Mouse (Mus musculus) stomach, embryonic 14.5 days (tissue): ENCODE measurements around the gene Sorcs2. TPM values are rescaled to one million over a fixed set of nuclear protein-coding genes. Genes with fewer than 3 reads are reported as not detected.

ENCODE experiments used
- ATAC-seq: fragments of 200-750 bp; cut with Nextera tagmentation; 2 replicates; pipeline ENCODE4 v1.8.0; 2017; ENCODE audit warnings: low read depth, moderate TSS enrichment; ENCODE audit not compliant: insufficient number of reproducible peaks, insufficient read depth, low FRiP score
- H3K27ac ChIP-seq: fragments of 300-500 bp; sonication (generic); 2 replicates; pipeline ENCODE4 v1.5.1; 2014; ENCODE audit warnings: mild to moderate bottlenecking, low read length, moderate library complexity, mixed read lengths
- H3K27me3 ChIP-seq: fragments of 300-500 bp; sonication (generic); 2 replicates; pipeline ENCODE4 v1.6.1; 2014; ENCODE audit warnings: low read length, control low read depth, mixed read lengths; ENCODE audit not compliant: control insufficient read depth, insufficient read depth
- H3K36me3 ChIP-seq: fragments of 300-500 bp; sonication (generic); 2 replicates; pipeline ENCODE4 v1.6.1; 2014; ENCODE audit warnings: mild to moderate bottlenecking, control low read depth, low read length, moderate library complexity, mixed read lengths; ENCODE audit not compliant: control insufficient read depth, insufficient read depth
- H3K4me1 ChIP-seq: fragments of 300-500 bp; sonication (generic); 2 replicates; pipeline ENCODE4 v1.6.1; 2014; ENCODE audit warnings: low read length, control low read depth, mixed read lengths; ENCODE audit not compliant: control insufficient read depth, insufficient read depth
- H3K4me2 ChIP-seq: fragments of 300-500 bp; sonication (generic); replicated peaks from 2 replicates; pipeline ENCODE4 v1.6.1; 2014; ENCODE audit warnings: low read depth, low read length, control low read depth
- H3K4me3 ChIP-seq: fragments of 300-500 bp; sonication (generic); 2 replicates; pipeline ENCODE4 v1.5.1; 2014; ENCODE audit warnings: low read depth, low read length, control low read depth
- H3K9ac ChIP-seq: fragments of 300-500 bp; sonication (generic); replicated peaks from 2 replicates; pipeline ENCODE4 v1.6.1; 2014; ENCODE audit warnings: low read depth, mild to moderate bottlenecking, control low read depth, low read length, moderate library complexity, mixed read lengths
- H3K9me3 ChIP-seq: fragments of 300-500 bp; sonication (generic); 2 replicates; pipeline ENCODE4 v1.6.1; 2016; ENCODE audit warnings: low read depth, low read length, control low read depth; ENCODE audit not compliant: control insufficient read depth
- WGBS: fragments of 180-500 bp; shearing (Covaris S2); extraction: QIAGEN DNeasy Blood & Tissue Kit; methylation state at CpG from one replicate; pipeline ENCODE4 v1.1.7; 2014; 5-methylcytosine and 5-hydroxymethylcytosine counted together
- polyA plus RNA-seq: library from polyadenylated mRNA; unstranded; fragments of >200 nt; fragmentation: Nextera tagmentation; extraction: Ambion mirVana; gene quantifications from 2 replicates; pipeline ENCODE4 v1.2.1, GENCODE M21; 2014

The Sorcs2 gene
- polyA plus RNA-seq, 1 experiment from 2014 or later, result 14.5 TPM

- Histone ChIP-seq H3K4me2 (no peak overlapping the region), H3K4me1 (peaks cover 11% of the 10 kb centered on the region; the same call in 1 of the 2 replicates), H3K9ac (no peak overlapping the region), H3K4me3 (no peak overlapping the region), H3K9me3 (no peaks in the 10 kb centered on the region), H3K36me3 (no peaks in the 10 kb centered on the region), H3K27me3 (no peaks in the 10 kb centered on the region), H3K27ac (0 out of 2 replicates have a peak overlapping the region, but pooled peaks have one; percentile 4)
- ATAC-seq, result peak; percentile 64; the same call in 1 of the 2 replicates
- 63% methylated on average over 2 of the region's 2 CpGs for WGBS
Observed at GRCm38 (mm10) chr5:36335661-36336060, 62.3 kb downstream of the Sorcs2 start.

DNA sequence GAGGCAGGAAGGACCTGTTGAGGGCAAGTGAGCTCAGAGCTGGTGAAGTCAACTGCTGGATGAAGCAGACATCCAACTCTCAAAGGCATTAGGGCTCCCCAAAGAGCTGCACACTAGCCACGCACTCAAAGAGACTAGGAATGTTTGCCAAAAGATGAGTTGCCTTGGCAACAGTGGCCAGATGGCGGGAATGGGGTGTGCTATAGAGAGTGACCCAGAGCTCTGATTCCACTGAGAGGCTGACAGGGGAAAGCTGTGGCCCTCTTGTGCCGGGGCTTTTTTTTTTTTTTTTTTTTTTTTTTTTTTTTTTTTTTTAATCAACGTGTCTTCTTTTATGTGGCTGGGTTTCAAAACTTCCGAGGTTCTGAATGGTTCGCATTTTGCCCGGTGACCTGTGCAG is 63.7 kb downstream of the Sorcs2 start:
- Histone ChIP-seq H3K4me3 (no peak overlapping the region), H3K4me1 (peaks cover 12% of the 10 kb centered on the region; the same call in 1 of the 2 replicates), H3K9me3 (no peaks in the 10 kb centered on the region), H3K4me2 (no peak overlapping the region), H3K27me3 (no peaks in the 10 kb centered on the region), H3K27ac (no peak overlapping the region), H3K9ac (no peak overlapping the region), H3K36me3 (no peaks in the 10 kb centered on the region)
- ATAC-seq, result no peak
- 45% methylated on average over 7 of the region's 7 CpGs for WGBS

- Histone ChIP-seq H3K4me1 (peaks cover 12% of the 10 kb centered on the region; the same call in 1 of the 2 replicates), H3K9me3 (no peaks in the 10 kb centered on the region), H3K27me3 (no peaks in the 10 kb centered on the region), H3K4me2 (no peak overlapping the region; the same call in 1 of the 2 replicates), H3K27ac (peak overlapping the region; percentile 55; the same call in 1 of the 2 replicates), H3K4me3 (no peak overlapping the region), H3K9ac (no peak overlapping the region), H3K36me3 (no peaks in the 10 kb centered on the region)
- 47% methylated on average over 21 of the region's 21 CpGs for WGBS
- peak; percentile 69; the same call in 1 of the 2 replicates for ATAC-seq
Observed at GRCm38 (mm10) chr5:36330472-36331155, 67.3 kb downstream of the Sorcs2 start.

GRCm38 (mm10) chr5:36326057-36327010 is 71.6 kb downstream of the Sorcs2 start:
- no peak overlapping the region for H3K4me2 ChIP-seq
- peaks cover 27% of the 10 kb centered on the region for H3K4me1 ChIP-seq
- ATAC-seq, result no peak
- WGBS, result 80% methylated on average over 9 of the region's 9 CpGs
- no peak overlapping the region for H3K27ac ChIP-seq
- H3K9ac ChIP-seq, result no peak overlapping the region
- H3K4me3 ChIP-seq, result no peak overlapping the region
- H3K27me3 ChIP-seq, result no peaks in the 10 kb centered on the region
- H3K9me3 ChIP-seq, result no peaks in the 10 kb centered on the region
- H3K36me3 ChIP-seq, result no peaks in the 10 kb centered on the region

DNA sequence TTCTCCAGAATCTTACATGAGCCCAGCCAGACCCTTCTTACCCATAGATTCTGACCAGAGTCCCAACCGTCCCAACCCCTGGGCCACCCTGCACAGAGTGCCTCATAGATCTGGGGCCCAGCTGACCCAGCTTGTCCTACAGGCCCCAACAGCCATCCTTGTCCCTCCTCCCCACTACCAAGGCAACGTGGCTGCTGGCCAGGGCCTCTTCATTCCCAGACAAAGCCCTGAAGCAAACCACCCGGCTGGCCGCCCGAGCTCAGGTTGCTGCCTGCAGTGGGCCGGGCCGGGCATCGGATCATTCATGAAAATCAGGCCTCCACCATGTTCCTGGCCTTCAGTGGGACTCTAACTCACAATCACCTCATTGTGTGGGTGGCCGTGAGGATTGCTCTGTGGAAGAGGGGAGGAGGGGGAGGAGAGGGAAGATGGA is 73.8 kb downstream of the Sorcs2 start:
- H3K4me3 ChIP-seq, result no peak overlapping the region
- peak; percentile 19; the same call in 1 of the 2 replicates for ATAC-seq
- H3K9me3 ChIP-seq, result no peaks in the 10 kb centered on the region
- no peaks in the 10 kb centered on the region for H3K27me3 ChIP-seq
- H3K27ac ChIP-seq, result peak overlapping the region; percentile 44; the same call in 1 of the 2 replicates
- H3K36me3 ChIP-seq, result no peaks in the 10 kb centered on the region
- no peak overlapping the region for H3K4me2 ChIP-seq
- H3K4me1 ChIP-seq, result peaks cover 29% of the 10 kb centered on the region
- WGBS, result 36% methylated on average over 9 of the region's 9 CpGs
- no peak overlapping the region for H3K9ac ChIP-seq

DNA sequence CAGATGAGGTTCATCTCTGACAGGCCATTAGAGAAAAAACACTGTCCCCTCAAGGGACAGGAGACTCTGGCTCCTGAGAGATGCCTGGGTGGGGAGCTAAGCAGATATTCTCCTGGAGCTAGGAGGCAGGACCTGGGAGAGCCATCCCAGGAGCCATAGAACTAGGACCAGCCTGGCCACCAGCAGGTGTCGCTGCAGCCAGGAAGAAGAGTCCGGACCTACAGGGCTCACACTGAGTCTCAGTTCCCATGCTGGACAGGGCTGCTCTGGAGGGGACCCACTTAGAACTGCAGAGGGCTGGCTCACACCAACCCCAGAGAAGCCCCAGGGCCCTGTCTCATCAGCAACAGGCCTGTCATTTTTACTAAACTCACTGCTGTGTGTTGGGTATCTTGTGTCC is 74.4 kb downstream of the Sorcs2 start:
- H3K4me2 ChIP-seq, result no peak overlapping the region
- 7% methylated on average over 2 of the region's 2 CpGs for WGBS
- peaks cover 29% of the 10 kb centered on the region for H3K4me1 ChIP-seq
- no peaks in the 10 kb centered on the region for H3K27me3 ChIP-seq
- ATAC-seq, result peak; percentile 70
- H3K9me3 ChIP-seq, result no peaks in the 10 kb centered on the region
- H3K36me3 ChIP-seq, result no peaks in the 10 kb centered on the region
- peak overlapping the region; percentile 44; the same call in 1 of the 2 replicates for H3K27ac ChIP-seq
- no peak overlapping the region for H3K9ac ChIP-seq
- H3K4me3 ChIP-seq, result no peak overlapping the region

DNA sequence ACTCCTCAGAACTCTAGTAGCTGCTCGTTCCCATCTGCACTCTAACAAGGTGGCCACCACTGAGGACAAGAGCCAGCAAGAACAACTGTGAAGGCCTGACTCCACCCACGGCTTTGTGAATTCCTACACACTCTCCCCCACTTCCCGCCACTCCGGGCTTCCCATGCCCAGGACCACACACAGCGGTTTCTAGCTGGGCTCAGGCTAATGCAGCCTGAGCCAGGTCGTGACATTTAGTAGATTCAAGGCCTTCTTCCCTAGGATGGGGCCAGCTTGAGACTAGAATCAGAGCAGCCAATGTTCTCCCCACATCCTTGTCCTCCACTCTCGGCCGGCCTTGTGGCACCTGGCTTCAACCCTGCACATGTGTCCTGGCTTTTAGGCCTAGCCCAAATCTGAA is 76.4 kb downstream of the Sorcs2 start:
- no peak overlapping the region for H3K4me3 ChIP-seq
- no peak overlapping the region; the same call in 1 of the 2 replicates for H3K27ac ChIP-seq
- ATAC-seq, result no peak
- H3K9ac ChIP-seq, result no peak overlapping the region
- no peaks in the 10 kb centered on the region for H3K9me3 ChIP-seq
- H3K36me3 ChIP-seq, result no peaks in the 10 kb centered on the region
- WGBS, result 33% methylated on average over 8 of the region's 8 CpGs
- 0 out of 2 replicates have a peak overlapping the region, but pooled peaks have one; percentile 7 for H3K4me2 ChIP-seq
- no peaks in the 10 kb centered on the region for H3K27me3 ChIP-seq
- peaks cover 29% of the 10 kb centered on the region for H3K4me1 ChIP-seq

- Histone ChIP-seq H3K4me1 (peaks cover 29% of the 10 kb centered on the region), H3K36me3 (no peaks in the 10 kb centered on the region), H3K27me3 (no peaks in the 10 kb centered on the region), H3K9me3 (no peaks in the 10 kb centered on the region), H3K9ac (no peak overlapping the region), H3K4me2 (no peak overlapping the region), H3K27ac (no peak overlapping the region), H3K4me3 (no peak overlapping the region)
- 84% methylated on average over 8 of the region's 8 CpGs for WGBS
- no peak for ATAC-seq
Observed at GRCm38 (mm10) chr5:36320667-36321066, 77.3 kb downstream of the Sorcs2 start.
